Mouse (Mus musculus): Measurements from ENCODE around the gene Hist1h3i. TPM values are rescaled to one million over a fixed set of nuclear protein-coding genes. Genes with fewer than 3 reads are reported as not detected.
A peak's percentile ranks its signal among the peaks of the same experiment; 100 is the strongest.
"Not testable (repeated sequence)": the region's sequence is repeated elsewhere in the genome, so short reads cannot be mapped to it uniquely, and the experiment has no call there.

The Hist1h3i gene
- total RNA-seq, 2 experiments from 2014 or later = 21.5 to 29.2 TPM

GRCm38 (mm10) chr13:21784311-21784710 is 1.1 kb upstream of the Hist1h3i start:
- intact Hi-C loops (cut with DNase I) = no loop called here
- DNase-seq (ENCODE audit: low spot score) = no peak

- intact Hi-C loops (cut with DNase I) = no loop called here
- no peak for DNase-seq (ENCODE audit: low spot score)
These were observed 578 bp upstream of the Hist1h3i start for GRCm38 (mm10) chr13:21783734-21784161.

- DNase-seq (ENCODE audit: low spot score); intact Hi-C loops (cut with DNase I): not testable (repeated sequence)
These were observed 562 bp downstream of the Hist1h3i start for GRCm38 (mm10) chr13:21782361-21783254.

- intact Hi-C loops (cut with DNase I) = no loop called here
- no peak for DNase-seq (ENCODE audit: low spot score)
These were observed 1.5 kb downstream of the Hist1h3i start for GRCm38 (mm10) chr13:21781639-21782038.

- DNase-seq (ENCODE audit: low spot score) = no peak
- intact Hi-C loops (cut with DNase I) = no loop called here
These were observed 2.1 kb downstream of the Hist1h3i start for GRCm38 (mm10) chr13:21781021-21781555.

GRCm38 (mm10) chr13:21779767-21780731 is 3.1 kb downstream of the Hist1h3i start, which contains the start of gene Hist1h1b:
Gene Hist1h1b (minus strand): TSS chr13:21780625.
- intact Hi-C loops (cut with DNase I) = no loop called here
- DNase-seq (ENCODE audit: low spot score) = peak; percentile 31

- intact Hi-C loops (cut with DNase I) = no loop called here
These were observed 4.1 kb downstream of the Hist1h3i start for GRCm38 (mm10) chr13:21778814-21779766.

GRCm38 (mm10) chr13:21755707-21756106 is 27.5 kb downstream of the Hist1h3i start:
- DNase-seq (ENCODE audit: low spot score) = no peak
- intact Hi-C loops (cut with DNase I) = loop anchor here (5.0 to 10.0 kb wide), 3 partner anchors 1832 to 1999 kb away; partner anchors contain the start of genes Hist1h2ab, Hist1h2ac, Hist1h2bc and Hist1h3b

More at GRCm38 (mm10) chr13:21778814-21779766, 4.1 kb downstream of the Hist1h3i start:
- DNase-seq (ENCODE audit: low spot score) = peak; percentile 65

- intact Hi-C loops (cut with DNase I) = loop anchor here (5.0 to 10.0 kb wide), 3 partner anchors 1833 to 2000 kb away; partner anchors contain the start of genes Hist1h2ab, Hist1h2ac, Hist1h2bc and Hist1h3b
- DNase-seq (ENCODE audit: low spot score) = not testable (repeated sequence)
These were observed 28.7 kb downstream of the Hist1h3i start for GRCm38 (mm10) chr13:21754294-21755001.

GRCm38 (mm10) chr13:21753524-21754285 is 29.5 kb downstream of the Hist1h3i start, which contains the start of the genes Hist1h2ak and Hist1h2bn:
Gene Hist1h2ak (minus strand): TSS chr13:21753827.
Gene Hist1h2bn (plus strand): TSS chr13:21754123.
- DNase-seq (ENCODE audit: low spot score) = peak; percentile 42
- intact Hi-C loops (cut with DNase I) = loop anchor here (10.0 kb wide), 2 partner anchors 1931 to 2001 kb away; partner anchors contain the start of genes Hist1h2ab, Hist1h2ac, Hist1h2bc and Hist1h3b

- intact Hi-C loops (cut with DNase I) = loop anchor here (10.0 kb wide), 2 partner anchors 1932 to 2002 kb away; partner anchors contain the start of genes Hist1h2ab, Hist1h2ac, Hist1h2bc and Hist1h3b
- DNase-seq (ENCODE audit: low spot score) = no peak
These were observed 30.1 kb downstream of the Hist1h3i start for GRCm38 (mm10) chr13:21753051-21753523.

GRCm38 (mm10) chr13:21752356-21752755 is 30.8 kb downstream of the Hist1h3i start:
- DNase-seq (ENCODE audit: low spot score) = no peak
- intact Hi-C loops (cut with DNase I) = loop anchor here (10.0 kb wide), 2 partner anchors 1932 to 2002 kb away; partner anchors contain the start of genes Hist1h2ab, Hist1h2ac, Hist1h2bc and Hist1h3b

- intact Hi-C loops (cut with DNase I) = loop anchor here (2.0 to 10.0 kb wide), 3 partner anchors 17 to 2003 kb away; partner anchors contain the start of genes Hist1h2ab, Hist1h2ac, Hist1h2bc and Hist1h3b
- no peak for DNase-seq (ENCODE audit: low spot score)
These were observed 31.3 kb downstream of the Hist1h3i start for GRCm38 (mm10) chr13:21751827-21752226.

- intact Hi-C loops (cut with DNase I) = loop anchor here (2.0 to 10.0 kb wide), 3 partner anchors 17 to 2003 kb away; partner anchors contain the start of genes Hist1h2ab, Hist1h2ac, Hist1h2bc and Hist1h3b
- no peak for DNase-seq (ENCODE audit: low spot score)
These were observed 31.8 kb downstream of the Hist1h3i start for GRCm38 (mm10) chr13:21751417-21751816.

- DNase-seq (ENCODE audit: low spot score) = peak; percentile 72
- intact Hi-C loops (cut with DNase I) = loop anchor here (2.0 to 10.0 kb wide), 3 partner anchors 16 to 2004 kb away; partner anchors contain the start of genes Hist1h2ab, Hist1h2ac, Hist1h2bc and Hist1h3b
These were observed 32.8 kb downstream of the Hist1h3i start, which contains the start of gene Hist1h4k for GRCm38 (mm10) chr13:21750159-21751017. Gene Hist1h4k (minus strand): TSS chr13:21750505.

Data from heart, postnatal 25 days (tissue).